Mouse (Mus musculus) liver, postnatal 0 days (tissue): ENCODE measurements around the gene Glcci1.

Experiments used
- CTCF ChIP-seq: sonication (generic); IDR thresholded peaks from 2 replicates; pipeline ENCODE4 v1.5.1; 2016; ENCODE audit warnings: antibody characterized with exemption, low read depth
- EP300 ChIP-seq: IDR thresholded peaks from 2 replicates; pipeline ENCODE4 v1.6.1; 2016; ENCODE audit warnings: antibody characterized with exemption, low read depth, mild to moderate bottlenecking

DNA sequence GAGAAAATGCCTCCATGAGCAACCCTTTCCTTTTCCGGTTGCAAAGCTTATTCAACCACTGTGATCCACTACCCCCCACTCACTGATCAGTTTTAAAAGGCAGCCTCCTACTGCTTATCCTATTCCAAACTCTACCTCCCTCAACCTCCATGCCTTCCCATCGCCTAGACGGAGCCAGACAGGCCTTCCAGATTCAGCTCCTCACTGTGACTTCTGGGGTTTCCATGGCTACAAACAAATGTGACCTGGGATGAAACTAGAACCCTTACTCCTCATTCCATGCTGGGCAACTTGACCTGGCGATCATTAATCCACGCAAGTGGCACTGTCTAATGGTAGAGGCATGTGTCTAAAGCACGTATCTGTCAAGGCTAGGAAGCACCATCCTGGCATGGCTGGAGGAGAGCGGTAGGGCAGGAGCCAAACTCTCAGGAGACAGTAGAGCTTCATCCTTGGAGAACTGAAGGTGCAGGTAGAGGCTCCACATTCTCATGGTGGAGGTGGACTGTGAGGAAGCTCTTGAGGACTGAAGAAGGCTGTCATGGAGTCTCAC lies 119.4 kb downstream of the Glcci1 start:
- no peak for TF ChIP-seq CTCF
- TF ChIP-seq EP300: no peak
